Mouse (Mus musculus) B cell, adult 2 months (primary cell): ENCODE results near the gene Hax1.
A peak's percentile ranks its signal among the peaks of the same experiment; 100 is the strongest.

Experiments used
- DNase-seq, 2 experiments: peaks; one replicate each; pipeline ENCODE4 v3.0.0; 2022

Hax1 gene

DNA sequence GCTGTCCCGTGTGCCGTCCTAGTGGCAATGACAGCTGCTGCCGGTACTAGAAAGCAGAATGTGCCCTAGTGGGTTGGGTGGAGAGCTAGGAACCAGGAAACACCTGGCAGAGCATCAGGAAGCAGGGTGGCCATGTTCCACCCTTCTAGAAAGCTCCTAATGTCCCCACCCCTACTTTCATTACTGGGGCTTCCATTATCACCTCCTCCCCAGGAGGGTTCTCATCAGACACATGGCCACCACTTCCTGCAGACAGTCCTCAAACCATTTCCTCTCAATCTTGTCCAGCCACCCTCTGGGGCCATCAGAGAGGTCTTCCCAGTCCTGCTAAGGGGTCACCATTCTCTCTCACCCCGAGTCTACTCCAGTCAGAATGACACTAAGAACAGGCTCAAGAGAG lies 37.1 kb downstream of the Hax1 start:
- peak; percentile 38 to 40 for DNase-seq

DNA sequence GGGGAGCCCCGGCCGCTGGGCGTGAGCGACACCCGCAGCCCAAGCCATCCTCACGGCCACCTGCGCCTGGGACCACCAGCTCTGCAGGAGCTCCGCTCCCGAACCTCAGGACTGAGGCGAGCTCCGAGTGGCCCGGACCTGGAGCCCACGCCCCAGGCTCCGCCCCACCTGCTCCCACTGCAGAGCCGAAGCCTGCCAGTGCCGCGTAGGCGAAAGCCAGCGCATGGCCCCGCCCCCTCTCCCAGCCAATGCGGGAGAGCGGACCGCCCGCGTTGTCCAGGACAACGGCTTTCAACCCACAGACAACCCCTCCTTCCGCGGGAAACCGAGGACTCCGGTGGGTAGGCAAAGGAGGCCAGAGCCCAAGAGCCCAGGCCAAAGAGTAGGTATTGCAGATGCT lies 38.1 kb downstream of the Hax1 start:
- DNase-seq = peak; percentile 82 to 83

GRCm38 (mm10) chr3:89959435-89959834 lies 39.1 kb downstream of the Hax1 start:
- no peak for DNase-seq

GRCm38 (mm10) chr3:89957880-89958279 lies 40.7 kb downstream of the Hax1 start:
- DNase-seq = no peak

DNA sequence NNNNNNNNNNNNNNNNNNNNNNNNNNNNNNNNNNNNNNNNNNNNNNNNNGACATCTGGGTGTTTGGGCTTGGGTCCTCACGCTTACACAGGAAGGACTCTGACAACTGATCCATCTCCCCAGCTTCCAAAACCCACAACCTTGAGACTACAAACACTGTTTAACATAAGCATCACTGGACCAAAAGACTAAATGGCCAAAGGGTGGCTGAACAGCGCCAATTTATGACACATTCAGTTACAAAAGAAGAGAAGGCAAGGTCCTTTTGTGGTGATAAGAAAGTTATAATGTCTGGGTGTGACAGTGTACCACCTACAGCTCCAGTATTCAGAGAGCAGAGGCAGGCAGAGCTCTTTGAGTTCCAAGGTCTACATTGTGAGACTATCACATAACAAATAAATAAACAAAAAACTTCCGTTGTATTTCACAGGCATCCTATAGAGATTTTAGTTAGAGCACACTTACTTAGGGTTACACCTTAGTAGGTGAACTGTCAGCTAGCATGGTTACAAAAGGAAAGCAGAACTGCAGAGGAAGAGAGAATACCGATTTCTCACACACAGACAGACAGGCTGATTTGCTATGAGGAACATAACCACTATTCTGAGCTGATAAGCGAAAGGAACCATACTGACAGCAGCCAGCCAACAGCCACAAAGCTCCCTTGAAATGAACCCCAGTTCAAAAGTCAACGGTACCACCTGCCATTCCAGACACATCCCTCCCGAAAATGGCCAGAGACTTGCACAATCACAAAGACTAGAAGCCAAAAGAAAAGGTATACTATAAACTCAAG lies 42.2 kb downstream of the Hax1 start:
- DNase-seq = no peak

- peak; percentile 88 to 89 for DNase-seq
Observed at GRCm38 (mm10) chr3:89953420-89953819, 45.2 kb downstream of the Hax1 start.

DNA sequence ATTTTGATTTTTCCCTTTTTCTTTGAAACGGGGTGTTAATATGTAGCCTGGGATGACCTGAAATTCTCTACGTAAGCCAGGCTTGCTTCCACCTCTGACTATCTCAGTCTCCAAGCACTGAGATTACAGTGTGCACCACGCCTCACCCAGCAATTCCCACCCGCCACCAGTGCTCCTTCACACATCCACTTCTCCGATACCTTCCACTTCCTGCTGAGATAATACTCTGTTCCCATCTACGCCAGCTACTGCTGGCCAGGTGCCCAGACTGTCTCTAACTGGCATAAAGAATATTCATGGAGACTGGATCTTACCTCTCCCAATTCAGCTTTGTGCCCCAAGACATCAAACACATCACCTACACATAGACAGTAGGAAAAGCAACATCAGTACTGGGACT lies 49.9 kb downstream of the Hax1 start:
- DNase-seq = no peak

GRCm38 (mm10) chr3:89948021-89948420 lies 50.6 kb downstream of the Hax1 start:
- no peak for DNase-seq
